Mouse (Mus musculus): ENCODE results near the gene Krr1. TPM values are rescaled to one million over a fixed set of nuclear protein-coding genes. Genes with fewer than 3 reads are reported as not detected.
A peak's percentile ranks its signal among the peaks of the same experiment; 100 is the strongest.

Gene Krr1
- total and polyA plus RNA-seq, 2 experiments from 2014 or later = 21.1 to 24.9 TPM

DNA sequence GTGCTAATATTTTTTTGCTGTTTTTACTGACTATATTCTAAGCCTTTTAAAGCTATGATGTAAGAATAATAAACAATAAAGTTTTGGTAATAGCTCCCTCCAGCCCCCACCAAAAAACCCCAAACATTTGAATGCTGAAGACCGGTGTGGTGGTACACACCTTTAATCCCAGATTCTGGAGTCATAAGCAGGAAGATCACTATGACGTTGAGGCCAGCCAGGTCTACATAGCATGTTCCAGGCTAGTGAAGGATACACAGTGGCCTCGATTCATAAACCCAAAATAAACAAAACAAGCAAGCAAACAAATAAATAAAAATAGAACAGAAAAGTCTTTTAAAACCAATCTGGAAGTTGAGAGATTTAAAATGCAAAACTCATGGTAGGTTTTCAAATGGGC is 535 bp upstream of the Krr1 start:
- peak overlapping the region; percentile 36; the same call in 1 of the 2 replicates for H3K4me2 ChIP-seq (ENCODE audit: low read depth, low read length)
- no peak for TF ChIP-seq CTCF (IDR thresholded peaks at IDR 0.05; ENCODE audit: low read depth)
- ATAC-seq = no peak

DNA sequence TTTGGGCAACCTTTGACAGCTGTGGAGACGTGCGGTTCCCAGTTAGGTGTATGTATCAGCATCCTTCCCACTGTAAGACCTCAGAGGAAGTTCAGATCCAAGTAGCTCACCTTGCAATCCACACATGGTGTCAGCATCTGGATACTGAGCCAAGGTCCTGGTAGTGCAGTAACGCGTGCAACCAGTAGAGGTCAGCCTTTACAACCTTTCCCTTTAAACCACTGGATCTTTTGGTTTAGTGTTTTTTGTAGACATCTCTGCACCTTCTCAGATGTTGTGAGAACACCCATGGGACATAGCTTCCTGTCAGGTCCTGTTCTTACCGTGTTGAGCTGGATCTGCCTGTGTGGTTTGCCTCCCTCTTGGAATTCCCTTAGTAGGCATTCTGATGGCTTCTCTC is 5.1 kb downstream of the Krr1 start:
- Histone ChIP-seq H3K27me3 (ENCODE audit: insufficient read depth, low read length) (no peaks in the 10 kb centered on the region), H3K4me2 (ENCODE audit: low read depth, low read length) (no peak overlapping the region), H3K9me3 (ENCODE audit: low read length) (no peaks in the 10 kb centered on the region), H3K4me1 (ENCODE audit: insufficient read depth, low read length) (peaks cover 7% of the 10 kb centered on the region; the same call in 1 of the 2 replicates), H3K36me3 (ENCODE audit: insufficient read depth, low read length) (peaks cover 30% of the 10 kb centered on the region), H3K4me3 (ENCODE audit: low read length) (no peak overlapping the region), H3K27ac (no peak overlapping the region), H3K9ac (replicated peaks; ENCODE audit: low read length) (no peak overlapping the region)
- peak; percentile 95 for TF ChIP-seq CTCF (IDR thresholded peaks at IDR 0.05; ENCODE audit: low read depth)
- 46% methylated on average over 5 of the region's 5 CpGs for WGBS
- DNase-seq (ENCODE audit: low spot score) (peak; percentile 74), ATAC-seq (0 out of 2 replicates have a peak, but pooled peaks have one; percentile 11)

More for the DNA sequence above, 535 bp upstream of the Krr1 start:
- Histone ChIP-seq H3K9ac (replicated peaks; ENCODE audit: low read length) (no peak overlapping the region), H3K36me3 (ENCODE audit: insufficient read depth, low read length) (peaks cover 5% of the 10 kb centered on the region; the same call in 1 of the 2 replicates), H3K4me3 (ENCODE audit: low read length) (0 out of 2 replicates have a peak overlapping the region, but pooled peaks have one; percentile 91), H3K27ac (no peak overlapping the region), H3K9me3 (ENCODE audit: low read length) (no peaks in the 10 kb centered on the region), H3K4me1 (ENCODE audit: insufficient read depth, low read length) (peaks cover 7% of the 10 kb centered on the region; the same call in 1 of the 2 replicates), H3K27me3 (ENCODE audit: insufficient read depth, low read length) (no peaks in the 10 kb centered on the region)
- DNase-seq (ENCODE audit: low spot score) = no peak
- 89% methylated on average over 3 of the region's 3 CpGs for WGBS

- Histone ChIP-seq H3K4me1 (ENCODE audit: insufficient read depth, low read length) (no peaks in the 10 kb centered on the region), H3K27me3 (ENCODE audit: insufficient read depth, low read length) (no peaks in the 10 kb centered on the region), H3K9me3 (ENCODE audit: low read length) (no peaks in the 10 kb centered on the region), H3K4me2 (ENCODE audit: low read depth, low read length) (no peak overlapping the region), H3K4me3 (ENCODE audit: low read length) (no peak overlapping the region), H3K36me3 (ENCODE audit: insufficient read depth, low read length) (peaks cover 48% of the 10 kb centered on the region), H3K27ac (no peak overlapping the region), H3K9ac (replicated peaks; ENCODE audit: low read length) (no peak overlapping the region)
- no peak for DNase-seq (ENCODE audit: low spot score)
- ATAC-seq = no peak
- TF ChIP-seq CTCF (IDR thresholded peaks at IDR 0.05; ENCODE audit: low read depth) = no peak
- WGBS = 91% methylated on average over 5 of the region's 5 CpGs
Observed at GRCm38 (mm10) chr10:111983070-111983469, 10.6 kb downstream of the Krr1 start.

DNA sequence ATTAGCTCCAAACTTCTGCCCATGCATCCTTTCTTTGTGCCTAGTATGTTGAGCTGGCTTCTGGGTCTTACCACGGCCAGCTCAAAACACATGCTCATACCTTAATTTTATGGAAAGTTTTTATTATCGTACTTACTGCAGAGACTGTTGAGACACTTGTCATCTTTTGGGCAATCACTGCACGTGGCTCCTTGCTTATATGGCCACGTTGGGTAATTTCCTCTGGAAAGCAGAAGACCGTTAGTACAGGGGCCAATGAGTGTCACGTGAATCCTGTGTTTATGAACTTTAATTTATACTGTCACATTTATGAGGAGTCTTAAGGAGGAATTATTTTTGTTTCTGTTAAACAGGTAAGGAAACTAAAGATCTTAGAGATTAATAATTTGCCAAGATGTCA is 14.0 kb downstream of the Krr1 start:
- no peaks in the 10 kb centered on the region for H3K27me3 ChIP-seq (ENCODE audit: insufficient read depth, low read length)
- no peaks in the 10 kb centered on the region for H3K9me3 ChIP-seq (ENCODE audit: low read length)
- no peak overlapping the region for H3K9ac ChIP-seq (replicated peaks; ENCODE audit: low read length)
- H3K36me3 ChIP-seq (ENCODE audit: insufficient read depth, low read length) = peaks cover 33% of the 10 kb centered on the region
- no peaks in the 10 kb centered on the region for H3K4me1 ChIP-seq (ENCODE audit: insufficient read depth, low read length)
- no peak overlapping the region for H3K4me3 ChIP-seq (ENCODE audit: low read length)
- DNase-seq (ENCODE audit: low spot score) (no peak), ATAC-seq (no peak)
- H3K4me2 ChIP-seq (ENCODE audit: low read depth, low read length) = no peak overlapping the region
- WGBS = 92% methylated on average over 6 of the region's 6 CpGs
- no peak for TF ChIP-seq CTCF (IDR thresholded peaks at IDR 0.05; ENCODE audit: low read depth)
- H3K27ac ChIP-seq = no peak overlapping the region

GRCm38 (mm10) chr10:111995803-111996548 is 23.5 kb downstream of the Krr1 start:
- ATAC-seq (no peak), DNase-seq (ENCODE audit: low spot score) (no peak)
- H3K36me3 ChIP-seq (ENCODE audit: insufficient read depth, low read length) = no peaks in the 10 kb centered on the region
- no peaks in the 10 kb centered on the region for H3K27me3 ChIP-seq (ENCODE audit: insufficient read depth, low read length)
- WGBS = 92% methylated on average over 11 of the region's 11 CpGs
- no peak overlapping the region for H3K4me2 ChIP-seq (ENCODE audit: low read depth, low read length)
- no peak overlapping the region for H3K9ac ChIP-seq (replicated peaks; ENCODE audit: low read length)
- no peak overlapping the region for H3K27ac ChIP-seq
- TF ChIP-seq CTCF (IDR thresholded peaks at IDR 0.05; ENCODE audit: low read depth) = no peak
- H3K4me3 ChIP-seq (ENCODE audit: low read length) = no peak overlapping the region
- no peaks in the 10 kb centered on the region for H3K9me3 ChIP-seq (ENCODE audit: low read length)
- no peaks in the 10 kb centered on the region for H3K4me1 ChIP-seq (ENCODE audit: insufficient read depth, low read length)

- Histone ChIP-seq H3K4me2 (ENCODE audit: low read depth, low read length) (no peak overlapping the region), H3K27ac (no peak overlapping the region), H3K9ac (replicated peaks; ENCODE audit: low read length) (no peak overlapping the region), H3K9me3 (ENCODE audit: low read length) (no peaks in the 10 kb centered on the region), H3K4me1 (ENCODE audit: insufficient read depth, low read length) (no peaks in the 10 kb centered on the region), H3K4me3 (ENCODE audit: low read length) (no peak overlapping the region), H3K27me3 (ENCODE audit: insufficient read depth, low read length) (no peaks in the 10 kb centered on the region), H3K36me3 (ENCODE audit: insufficient read depth, low read length) (no peaks in the 10 kb centered on the region)
- ATAC-seq = no peak
- no peak for DNase-seq (ENCODE audit: low spot score)
- no peak for TF ChIP-seq CTCF (IDR thresholded peaks at IDR 0.05; ENCODE audit: low read depth)
- 90% methylated on average over 7 of the region's 7 CpGs for WGBS
Observed at GRCm38 (mm10) chr10:111996549-111996904, 24.1 kb downstream of the Krr1 start.

- no peak for TF ChIP-seq CTCF (IDR thresholded peaks at IDR 0.05; ENCODE audit: low read depth)
- ATAC-seq (no peak), DNase-seq (ENCODE audit: low spot score) (no peak)
- no peaks in the 10 kb centered on the region for H3K27me3 ChIP-seq (ENCODE audit: insufficient read depth, low read length)
- no peaks in the 10 kb centered on the region for H3K36me3 ChIP-seq (ENCODE audit: insufficient read depth, low read length)
- no peaks in the 10 kb centered on the region for H3K4me1 ChIP-seq (ENCODE audit: insufficient read depth, low read length)
- H3K9ac ChIP-seq (replicated peaks; ENCODE audit: low read length) = no peak overlapping the region
- H3K4me3 ChIP-seq (ENCODE audit: low read length) = no peak overlapping the region
- no peak overlapping the region for H3K4me2 ChIP-seq (ENCODE audit: low read depth, low read length)
- H3K27ac ChIP-seq = no peak overlapping the region
- 83% methylated on average over 8 of the region's 8 CpGs for WGBS
- no peaks in the 10 kb centered on the region for H3K9me3 ChIP-seq (ENCODE audit: low read length)
Observed at GRCm38 (mm10) chr10:111996911-111997347, 24.5 kb downstream of the Krr1 start.

Data from hindbrain, postnatal 0 days (tissue).